Mouse (Mus musculus) ES-E14 (cell line): ENCODE measurements around the gene Lypd4.
A peak's percentile ranks its signal among the peaks of the same experiment; 100 is the strongest.

Source experiments
- CHD2 ChIP-seq: IDR thresholded peaks from 2 replicates; pipeline ENCODE4 v1.6.1; 2014; ENCODE audit warnings: mild to moderate bottlenecking, low read depth, low read length, inconsistent platforms
- MAFK ChIP-seq: IDR thresholded peaks from 2 replicates; pipeline ENCODE4 v1.6.1; 2014; ENCODE audit warnings: mild to moderate bottlenecking, low read depth, low read length, inconsistent platforms; ENCODE audit not compliant: insufficient read depth
- ZC3H11A ChIP-seq: IDR thresholded peaks from 2 replicates; pipeline ENCODE4 v1.6.1; 2012; ENCODE audit warnings: low read depth, mild to moderate bottlenecking, inconsistent platforms, low read length, borderline replicate concordance
- ZNF384 ChIP-seq: IDR thresholded peaks from 2 replicates; pipeline ENCODE4 v1.6.1; 2012; ENCODE audit warnings: low read depth, low read length, inconsistent platforms

GRCm38 (mm10) chr7:24845713-24846112, 24.0 kb downstream of the Lypd4 start:
- TF ChIP-seq ZC3H11A (peak; percentile 63), CHD2 (no peak), MAFK (no peak), ZNF384 (no peak)
